Mouse (Mus musculus): ENCODE data around the gene Lnp1.

The Lnp1 gene

GRCm38 (mm10) chr16:56928023-56928422 lies at the start of gene Lnp1:
Lnp1 (minus strand) TSS chr16:56928061.
- TF ChIP-seq GATA4 (IDR thresholded peaks at IDR 0.05; ENCODE audit: insufficient replicate concordance, low read length) = no peak

DNA sequence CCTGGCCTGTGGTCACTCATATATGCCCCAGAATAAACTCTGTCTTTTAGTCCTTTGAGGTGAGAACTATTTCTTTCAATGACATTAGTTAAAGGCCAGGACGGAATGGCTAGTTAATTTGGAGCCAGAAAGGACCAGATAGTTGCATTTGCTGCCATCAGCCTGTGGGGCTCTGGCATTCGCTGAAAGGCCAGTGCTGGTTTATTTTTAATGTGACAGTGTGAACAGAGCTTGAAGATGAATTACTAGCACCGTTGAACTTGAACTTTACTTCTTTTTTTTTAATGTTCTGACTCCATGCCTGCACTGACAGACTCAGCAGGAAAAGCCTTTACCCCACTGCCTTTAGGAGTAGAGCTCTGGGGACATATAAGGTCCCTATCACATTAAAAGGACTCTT lies 46.8 kb upstream of the Lnp1 start:
- no peak for TF ChIP-seq GATA4 (IDR thresholded peaks at IDR 0.05; ENCODE audit: insufficient replicate concordance, low read length)

GRCm38 (mm10) chr16:56949085-56949484 lies 21.2 kb upstream of the Lnp1 start:
- TF ChIP-seq GATA4 (IDR thresholded peaks at IDR 0.05; ENCODE audit: insufficient replicate concordance, low read length) = no peak

- TF ChIP-seq GATA4 (IDR thresholded peaks at IDR 0.05; ENCODE audit: insufficient replicate concordance, low read length) = no peak
Observed at GRCm38 (mm10) chr16:56942341-56942740, 14.5 kb upstream of the Lnp1 start.

DNA sequence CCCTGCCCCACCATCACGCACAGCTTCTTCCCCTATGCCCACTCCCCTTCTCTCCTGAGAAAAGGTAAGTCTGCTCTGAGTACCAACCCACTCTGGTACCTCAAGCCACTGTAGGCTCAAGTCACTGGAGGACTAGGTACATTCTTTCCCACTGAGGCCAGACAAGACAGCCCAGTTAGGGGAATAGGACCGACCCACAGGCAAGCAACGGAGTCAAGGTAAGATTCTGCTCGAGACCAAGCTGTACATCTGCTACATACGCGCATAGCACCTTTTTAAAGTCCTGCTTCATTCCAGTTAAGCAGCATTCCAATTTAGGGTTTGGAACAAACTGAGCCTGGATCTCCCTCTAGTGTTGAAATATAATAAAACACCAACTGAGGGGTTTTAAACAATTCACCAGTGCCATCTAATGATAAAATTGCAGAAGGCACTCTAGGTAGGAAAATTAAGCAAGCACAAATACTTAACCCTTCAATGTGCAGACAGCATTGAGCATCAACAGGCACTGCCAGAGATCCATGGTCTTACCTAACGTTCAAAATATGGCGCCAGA lies 7.7 kb downstream of the Lnp1 start:
- no peak for TF ChIP-seq GATA4 (IDR thresholded peaks at IDR 0.05; ENCODE audit: insufficient replicate concordance, low read length)

DNA sequence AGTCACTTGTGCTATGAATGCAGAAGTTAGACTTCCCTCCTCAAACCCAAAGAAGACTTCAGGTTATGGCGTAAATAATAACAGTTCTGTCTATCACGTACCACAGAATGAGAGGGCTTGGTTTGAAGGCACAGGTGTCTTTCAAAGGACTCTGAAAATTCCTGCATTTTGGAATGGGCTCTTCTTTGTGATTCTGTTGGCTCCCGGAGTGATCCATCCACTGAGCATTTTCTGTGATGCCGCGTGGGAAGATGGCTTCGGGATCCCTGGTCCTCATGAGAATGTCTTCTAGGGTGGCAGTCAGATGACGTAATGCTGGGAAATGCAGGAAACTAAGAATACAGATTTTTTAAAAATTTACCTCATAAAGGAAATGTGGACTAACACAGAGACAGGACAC lies 10.6 kb downstream of the Lnp1 start:
- no peak for TF ChIP-seq GATA4 (IDR thresholded peaks at IDR 0.05; ENCODE audit: insufficient replicate concordance, low read length)

- no peak for TF ChIP-seq GATA4 (IDR thresholded peaks at IDR 0.05; ENCODE audit: insufficient replicate concordance, low read length)
Observed at GRCm38 (mm10) chr16:56908986-56909385, 18.9 kb downstream of the Lnp1 start.

DNA sequence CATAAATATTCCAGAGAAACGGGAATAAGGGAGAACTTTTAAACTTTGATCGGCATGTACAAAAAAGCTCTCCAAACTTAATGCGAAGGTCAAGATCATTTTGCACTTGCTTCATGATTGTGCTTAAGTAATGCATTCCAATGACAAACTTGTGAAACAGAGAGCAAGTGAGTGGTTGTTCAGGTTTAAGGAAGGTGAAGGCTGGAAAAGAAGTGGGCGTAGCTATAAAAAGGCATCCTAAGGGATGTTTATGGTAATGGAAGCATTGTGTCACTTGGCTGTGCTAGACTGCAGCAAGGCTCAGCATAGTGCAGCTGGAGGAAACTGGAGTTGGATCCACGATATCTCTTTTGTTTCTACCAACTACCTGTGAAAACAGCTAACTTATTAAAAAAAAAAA lies 36.3 kb downstream of the Lnp1 start:
- TF ChIP-seq GATA4 (IDR thresholded peaks at IDR 0.05; ENCODE audit: insufficient replicate concordance, low read length) = no peak

GRCm38 (mm10) chr16:56886616-56887116 lies 41.2 kb downstream of the Lnp1 start:
- no peak for TF ChIP-seq GATA4 (IDR thresholded peaks at IDR 0.05; ENCODE audit: insufficient replicate concordance, low read length)

- no peak for TF ChIP-seq GATA4 (IDR thresholded peaks at IDR 0.05; ENCODE audit: insufficient replicate concordance, low read length)
Observed at GRCm38 (mm10) chr16:56885824-56886615, 41.8 kb downstream of the Lnp1 start, which contains the start of gene Tmem45a. Tmem45a (minus strand) TSS chr16:56886166.

DNA sequence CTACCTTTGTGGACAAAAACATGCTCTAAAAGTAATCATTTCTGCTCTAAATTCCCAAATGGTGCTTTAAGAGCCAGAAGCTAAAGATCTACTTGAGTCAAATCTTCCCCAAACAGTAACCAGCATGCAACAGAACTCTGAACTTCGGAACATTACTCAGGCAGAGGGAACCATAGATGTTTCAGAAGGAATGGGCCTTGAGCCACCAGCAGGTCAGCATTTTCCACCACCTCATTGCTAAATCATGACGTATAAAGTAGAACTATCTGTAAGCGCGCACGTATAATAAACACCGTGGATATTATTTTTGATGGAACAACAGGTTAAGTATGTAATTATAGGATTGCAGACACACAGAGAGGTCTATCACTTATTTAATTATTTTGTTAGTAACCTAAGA lies 43.0 kb downstream of the Lnp1 start:
- no peak for TF ChIP-seq GATA4 (IDR thresholded peaks at IDR 0.05; ENCODE audit: insufficient replicate concordance, low read length)

DNA sequence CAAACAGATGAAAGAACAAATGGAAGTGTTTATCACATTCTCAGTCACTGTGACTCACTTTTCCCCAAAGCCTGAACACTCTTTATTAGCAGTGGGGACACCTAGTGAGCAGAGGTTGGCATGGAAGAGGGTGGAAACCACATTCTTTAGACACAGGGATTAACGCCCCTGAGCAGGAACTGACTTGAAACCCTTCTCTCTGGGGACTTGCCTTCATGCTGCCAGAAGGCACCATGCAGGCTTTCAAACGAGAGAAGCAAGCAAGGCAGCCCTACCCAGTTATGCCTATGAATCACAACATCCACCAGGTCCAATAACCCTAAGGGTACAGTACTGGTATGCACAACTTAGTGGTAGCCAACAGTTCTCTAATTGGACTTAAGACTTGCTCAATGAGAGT lies 54.5 kb downstream of the Lnp1 start:
- TF ChIP-seq GATA4 (IDR thresholded peaks at IDR 0.05; ENCODE audit: insufficient replicate concordance, low read length) = no peak

DNA sequence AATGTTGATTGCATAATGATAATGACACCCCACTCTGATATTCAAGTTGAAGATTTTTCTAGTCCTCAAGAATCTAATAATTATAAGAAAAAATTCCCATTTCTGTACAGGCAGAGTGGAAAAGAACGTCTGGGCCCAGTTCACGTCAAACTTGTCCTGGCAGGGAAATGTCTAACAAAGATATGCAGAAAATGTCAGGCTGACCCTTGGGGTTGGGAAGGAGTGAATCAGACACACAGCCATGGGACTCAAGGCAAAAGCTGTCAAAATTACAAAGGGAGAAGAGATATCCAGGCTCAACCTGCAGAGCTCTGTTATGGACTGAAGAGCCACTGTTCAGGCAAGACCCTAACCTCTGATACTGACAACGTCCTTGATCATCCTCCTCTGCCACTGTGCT lies 57.4 kb downstream of the Lnp1 start:
- no peak for TF ChIP-seq GATA4 (IDR thresholded peaks at IDR 0.05; ENCODE audit: insufficient replicate concordance, low read length)

DNA sequence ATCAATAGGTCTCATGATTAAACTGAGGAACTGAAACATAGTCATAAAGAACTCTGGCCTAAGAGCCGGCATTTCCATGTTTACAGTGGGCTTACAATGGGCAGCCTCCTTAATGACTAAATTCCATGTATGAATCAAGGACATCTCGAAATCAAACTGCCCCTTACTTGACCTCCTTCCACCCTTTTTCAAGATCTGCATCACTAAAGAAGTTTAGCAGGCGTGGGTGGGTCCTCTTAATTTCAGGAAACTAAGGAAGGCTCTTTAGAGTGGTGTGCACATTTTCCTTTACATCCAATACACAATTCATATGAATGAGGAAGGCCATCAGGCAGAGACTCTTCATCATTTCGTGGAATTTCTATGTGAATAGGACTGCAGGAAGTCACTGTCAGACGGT lies 59.5 kb downstream of the Lnp1 start:
- TF ChIP-seq GATA4 (IDR thresholded peaks at IDR 0.05; ENCODE audit: insufficient replicate concordance, low read length) = no peak

DNA sequence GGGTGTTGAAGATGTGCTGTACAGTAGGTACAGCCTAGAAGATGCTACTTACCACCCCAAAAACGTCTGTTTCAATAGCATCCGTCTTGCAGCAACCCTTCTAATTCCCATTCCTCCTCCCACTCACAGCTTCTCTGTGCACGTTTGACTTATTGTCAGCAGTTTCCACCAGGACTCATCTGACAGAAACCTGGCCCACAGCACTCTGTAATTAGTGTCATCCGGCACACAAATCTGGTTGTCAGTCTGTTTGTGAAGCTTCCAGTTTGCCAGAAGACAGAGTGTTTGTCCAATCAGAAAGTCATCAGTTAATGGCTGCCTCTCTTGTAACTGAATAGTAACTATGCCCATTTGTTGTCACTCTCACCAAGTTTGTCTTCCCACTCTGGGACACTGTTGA lies 60.3 kb downstream of the Lnp1 start:
- TF ChIP-seq GATA4 (IDR thresholded peaks at IDR 0.05; ENCODE audit: insufficient replicate concordance, low read length) = no peak

All from liver, adult (tissue).